Mouse (Mus musculus): ENCODE measurements around the gene Hace1. TPM values are rescaled to one million over a fixed set of nuclear protein-coding genes. Genes with fewer than 3 reads are reported as not detected.

The Hace1 gene
- total RNA-seq, 4 experiments from 2014 or later = 40.8 to 47.0 (median 43.2) TPM

- DNase-seq (ENCODE audit: low spot score in 2 of 2) = no peak
These were observed 121.3 kb downstream of the Hace1 start for GRCm38 (mm10) chr10:45698930-45699329.

- DNase-seq (ENCODE audit: low spot score in 2 of 2) = no peak
These were observed 129.2 kb downstream of the Hace1 start for GRCm38 (mm10) chr10:45706849-45707248.

GRCm38 (mm10) chr10:45710848-45711247 is 133.2 kb downstream of the Hace1 start:
- no peak for DNase-seq (ENCODE audit: low spot score in 2 of 2)

- no peak for DNase-seq (ENCODE audit: low spot score in 2 of 2)
These were observed 133.7 kb downstream of the Hace1 start for GRCm38 (mm10) chr10:45711348-45711747.

Small RNA genes within 50 kb of the gene (microRNA-seq; reads per million reads assigned to microRNA genes)
- gene Gm27731 = 0 reads per million in 2 experiments

Other genes starting within 250 kb of the Hace1 start
- 1 to 10 TPM; 2.9 to 4.4 (median 3.8) TPM for gene Bves, start 242.1 kb upstream of the Hace1 start, total RNA-seq (2022)
- gene Lin28b, start 91.4 kb upstream of the Hace1 start, total RNA-seq (2022) = 1 to 10 TPM; 1.6 to 2.6 (median 2.3) TPM